Mouse (Mus musculus): ENCODE results near the gene Tmem130.

GRCm38 (mm10) chr5:144734949-144735348 is 26.7 kb downstream of the Tmem130 start:
- TF ChIP-seq POLR2A (IDR thresholded peaks at IDR 0.05; ENCODE audit: extremely low read depth, insufficient read depth, low read length) (no peak), CTCF (IDR thresholded peaks at IDR 0.05; ENCODE audit: extremely low read depth, insufficient read depth, low read length) (peak; percentile 90)

Measured in cortical plate, adult 2 months (tissue).